Mouse (Mus musculus): ENCODE data around the gene Nudt8.

- TF ChIP-seq CTCF (IDR thresholded peaks at IDR 0.05; ENCODE audit: borderline replicate concordance, insufficient read depth, low read depth, low read length) (no peak), POLR2A (IDR thresholded peaks at IDR 0.05; ENCODE audit: borderline replicate concordance, insufficient read depth, low read length) (no peak)
These were observed 4.0 kb downstream of the Nudt8 start for GRCm38 (mm10) chr19:4004331-4004730.
